Mouse (Mus musculus) embryonic stem cell, embryonic (primary cell): Measurements from ENCODE around the gene Basp1.

Source experiments
- CTCF ChIA-PET, 4 experiments: fragments of 300-600 bp in 2 of 4; fragments of 350-600 bp in 2 of 4; sonication (Branson Sonifier 250); formaldehyde crosslinking; loops; one replicate each; lab custom pipeline; 2022; ENCODE audit warnings: inconsistent platforms in 2 of 4; lab: Charles Lee
- POLR2A ChIA-PET, 4 experiments: fragments of 300-600 bp in 2 of 4; fragments of 350-600 bp in 2 of 4; sonication (Branson Sonifier 250); formaldehyde crosslinking; loops; one replicate each; lab custom pipeline; 2022; ENCODE audit warnings: antibody characterized with exemption in 4 of 4, inconsistent platforms in 1 of 4; lab: Charles Lee

The Basp1 gene

GRCm38 (mm10) chr15:25395912-25396590 lies 17.5 kb downstream of the Basp1 start:
- ChIA-PET CTCF (no interaction called here), POLR2A (interaction anchor here in 3 of 4 experiments (0.6 to 0.7 kb wide), 3 partner anchors 376 to 714 kb away, joined by 3 to 4 read pairs (median 3); no protein-coding TSS in a partner anchor)

- POLR2A ChIA-PET = no interaction called here
- CTCF ChIA-PET = no interaction called here
Measured at GRCm38 (mm10) chr15:25392525-25393099, 21.0 kb downstream of the Basp1 start.

DNA sequence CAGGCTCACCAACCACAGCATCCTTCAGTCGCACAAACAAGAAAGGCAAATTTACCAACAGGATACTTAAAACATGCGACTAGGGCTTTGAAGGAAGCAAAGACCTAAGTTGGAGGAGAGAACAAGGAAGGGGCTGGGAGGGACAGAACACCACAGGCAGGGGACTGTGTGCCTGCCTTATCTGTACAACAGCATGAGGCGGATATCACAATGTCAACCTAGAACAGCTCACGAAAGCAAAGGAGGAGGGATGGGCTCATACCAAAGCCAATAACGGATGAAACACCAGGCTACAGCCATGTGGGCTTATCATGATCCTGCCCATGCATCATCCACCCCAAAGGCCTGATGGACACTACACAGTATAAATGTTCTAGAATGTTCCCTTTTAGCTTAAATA lies 22.4 kb downstream of the Basp1 start:
- ChIA-PET CTCF (interaction anchor here in 1 of 4 experiments (0.5 kb wide), 1 partner anchor 23 kb away, joined by 3 read pairs; no protein-coding TSS in a partner anchor), POLR2A (interaction anchor here in 1 of 4 experiments (0.7 kb wide), 1 partner anchor 72 kb away, joined by 4 read pairs; no protein-coding TSS in a partner anchor)

- POLR2A ChIA-PET = interaction anchor here in 1 of 4 experiments (0.6 kb wide), 1 partner anchor 15 kb away, joined by 3 read pairs; no protein-coding TSS in a partner anchor
- CTCF ChIA-PET = no interaction called here
Measured at GRCm38 (mm10) chr15:25387572-25387971, 26.0 kb downstream of the Basp1 start.

DNA sequence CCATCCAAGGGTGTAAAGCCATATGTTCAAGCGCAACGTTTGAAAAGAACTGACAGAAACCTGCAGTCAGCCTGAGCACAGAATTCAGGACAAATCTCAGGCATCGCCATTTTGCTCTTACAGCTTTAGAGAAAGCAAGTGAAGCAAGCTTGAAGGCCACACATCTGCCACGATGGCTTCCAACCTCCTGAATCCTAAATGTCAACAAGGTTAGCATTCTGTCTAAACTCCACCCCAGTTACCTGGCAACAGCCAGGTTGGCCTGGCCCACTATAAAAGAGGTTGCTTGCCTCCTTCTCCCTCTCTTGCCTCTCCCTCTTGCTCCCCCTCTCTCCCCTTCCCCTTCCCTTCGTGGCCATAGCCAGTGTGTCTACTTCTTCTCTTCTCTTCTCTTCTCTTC lies 33.5 kb downstream of the Basp1 start:
- POLR2A ChIA-PET = interaction anchor here in 2 of 4 experiments (0.6 kb wide), 2 partner anchors 24 to 33 kb away, joined by 3 to 6 read pairs; no protein-coding TSS in a partner anchor
- CTCF ChIA-PET = interaction anchor here in 2 of 4 experiments (0.6 to 0.7 kb wide), 2 partner anchors 34 to 61 kb away, joined by 3 to 4 read pairs; no protein-coding TSS in a partner anchor

- POLR2A ChIA-PET = interaction anchor here in 2 of 4 experiments (0.5 to 1.8 kb wide), 7 partner anchors 10 to 363 kb away, joined by 3 to 7 read pairs (median 3); no protein-coding TSS in a partner anchor
- CTCF ChIA-PET = interaction anchor here in 1 of 4 experiments (1.0 kb wide), 1 partner anchor 36 kb away, joined by 5 read pairs; no protein-coding TSS in a partner anchor
Measured at GRCm38 (mm10) chr15:25378707-25379106, 34.9 kb downstream of the Basp1 start.

GRCm38 (mm10) chr15:25376914-25377313 lies 36.6 kb downstream of the Basp1 start:
- POLR2A ChIA-PET = interaction anchor here in 1 of 4 experiments (0.8 to 1.7 kb wide), 5 partner anchors 9 to 44 kb away, joined by 3 to 7 read pairs (median 4); no protein-coding TSS in a partner anchor

GRCm38 (mm10) chr15:25373486-25373885 lies 40.1 kb downstream of the Basp1 start:
- CTCF ChIA-PET = no interaction called here

More at GRCm38 (mm10) chr15:25376914-25377313, 36.6 kb downstream of the Basp1 start:
- CTCF ChIA-PET = no interaction called here

DNA sequence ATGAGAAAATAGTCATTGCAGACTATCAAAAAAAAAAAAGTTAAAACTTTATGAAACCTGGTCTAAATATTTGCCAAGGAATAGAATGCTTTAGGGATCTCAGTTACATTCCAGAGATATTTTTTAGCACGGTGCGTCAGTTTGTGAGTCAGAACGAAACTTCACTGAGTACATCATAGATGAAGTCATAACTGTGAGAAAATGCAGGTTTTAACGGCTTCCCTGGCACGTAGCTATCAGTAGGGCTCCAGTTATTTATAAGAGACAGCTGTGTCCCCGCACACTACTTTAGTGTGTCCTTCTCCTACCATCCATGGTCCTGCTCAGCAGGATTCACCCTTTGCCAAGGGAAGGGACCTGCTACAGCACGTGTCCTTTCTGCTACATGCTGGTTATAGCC lies 44.0 kb downstream of the Basp1 start:
- CTCF ChIA-PET = interaction anchor here in 1 of 4 experiments (0.6 kb wide), 1 partner anchor 200 kb away, joined by 4 read pairs; no protein-coding TSS in a partner anchor
- POLR2A ChIA-PET = interaction anchor here in 2 of 4 experiments (0.5 to 1.1 kb wide), 2 partner anchors 34 to 37 kb away, joined by 4 to 7 read pairs; no protein-coding TSS in a partner anchor

More at GRCm38 (mm10) chr15:25373486-25373885, 40.1 kb downstream of the Basp1 start:
- POLR2A ChIA-PET = interaction anchor here in 2 of 4 experiments (0.7 to 1.2 kb wide), 8 partner anchors 9 to 400 kb away, joined by 3 to 4 read pairs (median 4); no protein-coding TSS in a partner anchor

DNA sequence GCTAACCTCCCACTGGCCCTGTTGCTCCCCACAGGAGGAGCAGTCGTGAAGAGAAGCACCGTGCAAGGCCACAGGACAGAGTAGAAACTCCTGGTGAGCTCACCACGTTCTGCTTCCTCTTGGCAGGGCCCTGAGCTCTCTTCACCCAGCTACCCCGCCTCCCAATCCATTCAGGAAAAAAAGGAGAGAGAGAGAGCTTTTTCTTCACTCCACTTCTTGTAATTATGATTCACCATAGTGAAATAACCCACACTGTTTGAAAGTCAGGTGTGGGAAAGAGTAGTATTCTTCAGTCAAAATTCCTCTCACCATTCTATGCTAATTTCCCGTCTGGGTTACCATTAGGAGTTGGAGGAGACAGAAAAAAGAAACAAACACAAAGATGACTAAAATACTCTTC lies 48.1 kb downstream of the Basp1 start:
- ChIA-PET CTCF (no interaction called here), POLR2A (interaction anchor here in 2 of 4 experiments (1.3 to 2.3 kb wide), 4 partner anchors 8 to 257 kb away, joined by 3 to 7 read pairs (median 6); partner anchors contain the start of gene Myo10 (in 1 of the 2))

DNA sequence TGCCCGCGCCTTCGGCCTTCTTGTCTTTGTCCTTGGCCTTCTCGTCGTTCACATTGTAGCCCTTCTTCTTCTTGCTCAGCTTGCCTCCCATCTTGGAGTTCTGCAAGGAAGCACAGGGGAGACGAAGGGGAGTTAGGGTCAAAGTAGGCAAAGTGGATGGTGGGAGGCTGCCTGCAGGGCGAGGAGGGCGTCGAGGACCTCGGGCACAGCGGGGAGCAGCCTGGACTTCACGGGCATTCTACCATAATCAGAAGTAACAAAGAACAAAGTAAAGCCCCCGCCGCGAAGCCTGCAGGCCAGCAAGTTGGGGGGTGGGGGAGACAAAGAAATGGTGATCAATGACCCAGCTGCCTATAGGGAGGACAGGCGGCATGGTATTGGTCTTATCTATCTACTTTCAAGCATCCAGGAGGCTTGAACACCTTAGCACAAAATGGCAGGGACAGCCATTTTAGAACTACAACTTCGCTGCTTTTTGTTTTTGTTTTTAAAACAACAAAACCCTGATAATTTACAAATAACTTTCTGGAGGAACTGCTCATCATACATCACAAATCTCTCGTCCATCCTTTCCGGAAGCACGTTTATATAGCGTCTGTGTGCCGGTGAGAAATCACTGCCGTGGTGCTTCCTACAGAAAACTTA lies 48.6 kb downstream of the Basp1 start:
- CTCF ChIA-PET = no interaction called here
- POLR2A ChIA-PET = interaction anchor here in 2 of 4 experiments (1.3 to 2.3 kb wide), 4 partner anchors 9 to 257 kb away, joined by 3 to 7 read pairs (median 6); partner anchors contain the start of gene Myo10 (in 1 of the 2)

- POLR2A ChIA-PET = interaction anchor here in 3 of 4 experiments (0.6 to 2.3 kb wide), 5 partner anchors 9 to 258 kb away, joined by 3 to 9 read pairs (median 7); partner anchors contain the start of gene Myo10 (in 1 of the 3)
- CTCF ChIA-PET = no interaction called here
Measured at GRCm38 (mm10) chr15:25364160-25364818, 49.3 kb downstream of the Basp1 start.

DNA sequence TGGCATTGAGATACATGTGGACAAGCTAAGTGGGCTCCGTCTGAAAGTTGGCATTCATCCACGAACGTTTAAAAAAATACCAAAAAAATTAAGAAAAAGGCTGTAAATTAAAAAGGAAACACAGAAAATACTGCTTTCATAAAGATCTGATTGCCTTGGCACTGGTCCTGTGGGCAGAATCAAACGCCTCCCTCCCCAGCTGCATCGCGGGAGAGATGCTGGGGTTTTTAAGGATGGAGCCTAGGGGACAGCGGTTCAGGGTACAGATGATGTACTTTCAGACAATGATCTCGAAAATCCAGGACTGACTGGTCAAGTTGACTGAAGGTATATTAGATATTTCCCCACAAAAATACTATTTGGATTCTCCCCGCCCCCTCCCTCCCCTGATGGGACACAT lies 49.9 kb downstream of the Basp1 start:
- ChIA-PET CTCF (no interaction called here), POLR2A (interaction anchor here in 1 of 4 experiments (2.1 kb wide), 1 partner anchor 259 kb away, joined by 4 read pairs; the partner anchor contains the start of gene Myo10)

DNA sequence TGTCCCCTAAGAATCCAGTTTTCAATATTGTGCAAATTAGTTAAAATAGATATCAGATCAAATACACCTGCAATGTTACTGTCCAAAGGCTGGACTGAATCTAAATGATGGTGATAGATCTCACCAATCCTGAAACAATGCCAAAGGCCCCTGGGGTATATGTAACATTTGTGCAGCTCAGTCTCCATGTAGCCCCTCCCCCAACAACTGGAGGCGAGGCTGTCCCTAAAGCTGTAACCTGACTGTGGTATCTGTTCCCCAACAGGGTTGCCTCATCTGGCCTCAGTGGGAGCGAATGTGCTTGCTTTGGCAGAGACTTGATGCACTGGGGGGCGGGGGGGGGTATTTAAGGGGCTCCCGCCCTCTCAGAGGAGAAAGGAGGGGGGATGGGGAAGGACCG lies 52.7 kb downstream of the Basp1 start:
- ChIA-PET CTCF (interaction anchor here in 1 of 4 experiments (0.6 kb wide), 1 partner anchor 55 kb away, joined by 4 read pairs; no protein-coding TSS in a partner anchor), POLR2A (interaction anchor here in 2 of 4 experiments (0.6 to 1.1 kb wide), 4 partner anchors 14 to 45 kb away, joined by 3 to 9 read pairs (median 4); no protein-coding TSS in a partner anchor)

DNA sequence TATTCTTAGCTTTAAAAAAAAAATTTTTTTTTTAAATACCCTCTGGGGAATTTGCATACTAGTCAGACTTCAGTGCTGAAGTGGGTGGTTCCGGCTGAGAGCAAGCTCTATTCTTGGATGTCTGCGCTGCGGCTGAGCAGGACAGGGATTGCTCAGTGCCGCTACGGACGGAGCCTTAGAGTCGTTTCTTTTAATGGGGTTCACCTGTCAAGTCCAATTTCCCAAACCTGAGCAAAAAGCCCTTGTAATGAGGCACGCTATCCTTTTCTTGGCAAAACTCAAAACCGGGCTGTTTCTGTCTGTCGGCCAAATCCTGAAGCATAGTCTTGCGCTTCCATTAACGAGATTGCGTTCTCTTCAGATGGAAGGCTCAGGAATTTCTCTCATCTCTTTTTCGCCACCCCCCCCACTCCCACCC lies 54.9 kb downstream of the Basp1 start:
- ChIA-PET POLR2A (interaction anchor here in 3 of 4 experiments (0.5 to 1.6 kb wide), 6 partner anchors 9 to 580 kb away, joined by 3 to 5 read pairs (median 3); no protein-coding TSS in a partner anchor), CTCF (interaction anchor here in 2 of 4 experiments (0.6 kb wide), 2 partner anchors 35 to 128 kb away, joined by 3 to 4 read pairs; no protein-coding TSS in a partner anchor)

GRCm38 (mm10) chr15:25355339-25355738 lies 58.2 kb downstream of the Basp1 start:
- ChIA-PET CTCF (interaction anchor here in 1 of 4 experiments (0.9 kb wide), 1 partner anchor 86 kb away, joined by 3 read pairs; no protein-coding TSS in a partner anchor), POLR2A (interaction anchor here in 2 of 4 experiments (0.6 to 1.3 kb wide), 5 partner anchors 9 to 60 kb away, joined by 3 to 4 read pairs (median 3); no protein-coding TSS in a partner anchor)

DNA sequence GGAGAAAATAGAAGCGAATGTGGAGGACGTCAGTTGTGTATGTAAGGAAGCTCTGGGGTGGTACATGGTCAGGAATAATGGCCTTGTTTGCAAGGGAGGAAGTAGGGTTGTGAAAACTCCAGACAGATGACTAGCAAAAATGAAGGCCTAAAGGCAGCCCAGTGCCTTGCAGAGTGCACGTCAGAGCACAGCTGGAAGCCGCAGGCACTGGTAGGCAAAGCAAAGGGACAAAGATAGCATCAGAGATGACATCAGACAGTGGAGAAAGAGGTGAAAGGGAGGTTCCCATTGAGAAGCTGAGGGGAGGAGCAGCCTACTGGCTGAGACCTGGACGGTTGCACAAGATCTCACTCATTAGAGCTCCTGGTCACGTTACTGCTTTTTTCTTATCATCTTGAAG lies 58.8 kb downstream of the Basp1 start:
- ChIA-PET POLR2A (interaction anchor here in 1 of 4 experiments (1.3 kb wide), 1 partner anchor 8 kb away, joined by 3 read pairs; no protein-coding TSS in a partner anchor), CTCF (interaction anchor here in 1 of 4 experiments (0.9 kb wide), 1 partner anchor 86 kb away, joined by 3 read pairs; no protein-coding TSS in a partner anchor)
